Comparison of ENCODE assay signal across 8 mouse cellular contexts in genomic region chr14:74641668-74642230, GRCm38 (mm10). TPM values are rescaled to one million over a fixed set of nuclear protein-coding genes. Genes with fewer than 3 reads are reported as not detected.
A peak's percentile ranks its signal among the peaks of the same experiment; 100 is the strongest.
DNase-seq lines count a peak whose midpoint lies in the region; ATAC-seq lines count a peak whose summit lies in the region.

No protein-coding gene starts in this region.

- peak overlapping the region; percentile 62 for H3K4me2 ChIP-seq in lung, embryonic 15.5 days
- peak overlapping the region; percentile 69 for H3K4me2 ChIP-seq in embryonic facial prominence, embryonic 12.5 days (replicated peaks)

- H3K9me3 ChIP-seq in lung, embryonic 15.5 days: no peaks in the 10 kb centered on the region
- no peaks in the 10 kb centered on the region for H3K9me3 ChIP-seq in embryonic facial prominence, embryonic 12.5 days

- no peak for ATAC-seq in lung, embryonic 15.5 days (ENCODE audit: borderline replicate concordance, extremely low read depth, low FRiP score, low TSS enrichment)
- no peak for ATAC-seq in embryonic facial prominence, embryonic 12.5 days (ENCODE audit: insufficient number of reproducible peaks, insufficient read depth, low FRiP score, low TSS enrichment)
- peak; percentile 45 for ATAC-seq in inflammation-experienced regulatory T-cells, adult 6 months

- H3K36me3 ChIP-seq in lung, embryonic 15.5 days: no peaks in the 10 kb centered on the region
- no peaks in the 10 kb centered on the region for H3K36me3 ChIP-seq in embryonic facial prominence, embryonic 12.5 days

- peak overlapping the region; percentile 17; the same call in 1 of the 2 replicates for H3K9ac ChIP-seq in lung, embryonic 15.5 days
- H3K9ac ChIP-seq in embryonic facial prominence, embryonic 12.5 days: 0 out of 2 replicates have a peak overlapping the region, but pooled peaks have one; percentile 38

- peak overlapping the region; percentile 35 for H3K4me3 ChIP-seq in lung, embryonic 15.5 days
- peak overlapping the region; percentile 36 for H3K4me3 ChIP-seq in embryonic facial prominence, embryonic 12.5 days

- DNase-seq in lung, postnatal 25 days (ENCODE audit: low spot score): no peak
- peak; percentile 30 for DNase-seq in neural tube, embryonic 10.5 days (ENCODE audit: extremely low spot score, low spot score)
- DNase-seq in cerebellum, adult 8-10 months: no peak
- DNase-seq in cerebellum, adult 11 months: no peak
- no peak for DNase-seq in kidney, adult 18-20 months

- no peak overlapping the region for H3K27ac ChIP-seq in lung, embryonic 15.5 days
- no peak overlapping the region for H3K27ac ChIP-seq in embryonic facial prominence, embryonic 12.5 days

- peaks cover 8% of the 10 kb centered on the region for H3K27me3 ChIP-seq in lung, embryonic 15.5 days
- peaks cover 26% of the 10 kb centered on the region for H3K27me3 ChIP-seq in embryonic facial prominence, embryonic 12.5 days

- WGBS in lung, embryonic 15.5 days: 24% methylated on average over 17 of the region's 17 CpGs
- 15% methylated on average over 17 of the region's 17 CpGs for WGBS in embryonic facial prominence, embryonic 12.5 days

- peaks cover 32% of the 10 kb centered on the region for H3K4me1 ChIP-seq in lung, embryonic 15.5 days
- peaks cover 11% of the 10 kb centered on the region; the same call in 1 of the 2 replicates for H3K4me1 ChIP-seq in embryonic facial prominence, embryonic 12.5 days

RNA-seq across cellular contexts. Expression of gene Htr2a, which starts 1.1 kb away (rescaled TPM):
- 0.57 and 0.76 TPM in 2 replicates for polyA plus RNA-seq in lung, embryonic 15.5 days (2015; fragmentation: Nextera tagmentation; extraction: Ambion mirVana)
- 0.42 TPM in 2 replicates for polyA plus RNA-seq in embryonic facial prominence, embryonic 12.5 days (2016; fragmentation: Nextera tagmentation; extraction: Ambion mirVana)
- polyA plus RNA-seq in inflammation-experienced regulatory T-cells, adult 6 months (2017; shearing (Covaris generic)): under 1 TPM in 2 of 3 experiments, not detected in 1; 0.09 to 0.15 TPM
